Mouse (Mus musculus) macrophage (primary cell): ENCODE data around the gene Slc22a14. TPM values are rescaled to one million over a fixed set of nuclear protein-coding genes. Genes with fewer than 3 reads are reported as not detected.
"Not testable (repeated sequence)": the region's sequence is repeated elsewhere in the genome, so short reads cannot be mapped to it uniquely, and the experiment has no call there.

Experiments
- H3K27ac ChIP-seq: fragments of 350-480 bp; formaldehyde crosslinking; 2 replicates; pipeline ENCODE4 v1.9.0; 2021
- H3K36me3 ChIP-seq: fragments of 350-480 bp; formaldehyde crosslinking; 2 replicates; pipeline ENCODE4 v1.9.0; 2021; ENCODE audit errors: inconsistent target
- H3K4me3 ChIP-seq: fragments of 350-480 bp; formaldehyde crosslinking; 2 replicates; pipeline ENCODE4 v1.9.0; 2021; ENCODE audit errors: inconsistent target
- H3K79me2 ChIP-seq: fragments of 350-480 bp; formaldehyde crosslinking; 2 replicates; pipeline ENCODE4 v1.9.0; 2021; ENCODE audit errors: inconsistent target
- WGBS: methylation state at CpG from one replicate; pipeline ENCODE4 v1.1.7; 2026; ENCODE audit warnings: inconsistent platforms; ENCODE audit not compliant: missing documents; 5-methylcytosine and 5-hydroxymethylcytosine counted together
- polyA plus RNA-seq: library from polyadenylated mRNA; stranded (reverse); fragments of 250-400 nt; gene quantifications from 3 replicates; pipeline ENCODE4 v1.2.4, GENCODE M21; 2018; ENCODE audit warnings: inconsistent platforms

The Slc22a14 gene
- polyA plus RNA-seq, 1 experiment from 2014 or later = not detected

- Histone ChIP-seq H3K27ac (no peak overlapping the region), H3K36me3 (peaks cover 43% of the 10 kb centered on the region), H3K79me2 (no peaks in the 10 kb centered on the region), H3K4me3 (no peak overlapping the region)
- 94% methylated on average over 3 of the region's 3 CpGs for WGBS
Measured at GRCm38 (mm10) chr9:119243981-119244380, 121.4 kb downstream of the Slc22a14 start.

GRCm38 (mm10) chr9:119241169-119241865, 124.0 kb downstream of the Slc22a14 start:
- Histone ChIP-seq H3K36me3 (peaks cover 43% of the 10 kb centered on the region), H3K79me2 (no peaks in the 10 kb centered on the region), H3K27ac (no peak overlapping the region), H3K4me3 (no peak overlapping the region)
- 91% methylated on average over 11 of the region's 11 CpGs for WGBS

GRCm38 (mm10) chr9:119240286-119240997, 124.9 kb downstream of the Slc22a14 start:
- 96% methylated on average over 10 of the region's 10 CpGs for WGBS
- H3K79me2 ChIP-seq = no peaks in the 10 kb centered on the region
- no peak overlapping the region for H3K4me3 ChIP-seq
- H3K27ac ChIP-seq = no peak overlapping the region
- peaks cover 43% of the 10 kb centered on the region for H3K36me3 ChIP-seq

- Histone ChIP-seq H3K4me3 (no peak overlapping the region), H3K36me3 (peaks cover 41% of the 10 kb centered on the region), H3K79me2 (no peaks in the 10 kb centered on the region), H3K27ac (no peak overlapping the region)
- WGBS = 97% methylated on average over 3 of the region's 3 CpGs
Measured at GRCm38 (mm10) chr9:119239274-119239673, 126.1 kb downstream of the Slc22a14 start.

GRCm38 (mm10) chr9:119238796-119239195, 126.6 kb downstream of the Slc22a14 start:
- Histone ChIP-seq H3K36me3 (peaks cover 36% of the 10 kb centered on the region), H3K79me2 (no peaks in the 10 kb centered on the region), H3K4me3 (no peak overlapping the region), H3K27ac (no peak overlapping the region)
- WGBS = 95% methylated on average over 4 of the region's 4 CpGs

GRCm38 (mm10) chr9:119231552-119231951, 133.8 kb downstream of the Slc22a14 start:
- Histone ChIP-seq H3K4me3 (no peak overlapping the region), H3K79me2 (no peaks in the 10 kb centered on the region), H3K36me3 (no peaks in the 10 kb centered on the region), H3K27ac (no peak overlapping the region)
- 90% methylated on average over 7 of the region's 7 CpGs for WGBS

GRCm38 (mm10) chr9:119230829-119231228, 134.5 kb downstream of the Slc22a14 start:
- H3K36me3 ChIP-seq = no peaks in the 10 kb centered on the region
- no peak overlapping the region for H3K27ac ChIP-seq
- no peak overlapping the region for H3K4me3 ChIP-seq
- 88% methylated on average over 2 of the region's 2 CpGs for WGBS
- no peaks in the 10 kb centered on the region for H3K79me2 ChIP-seq

- Histone ChIP-seq H3K36me3 (no peaks in the 10 kb centered on the region), H3K4me3 (no peak overlapping the region), H3K27ac (no peak overlapping the region), H3K79me2 (no peaks in the 10 kb centered on the region)
- 69% methylated on average over 4 of the region's 4 CpGs for WGBS
Measured at GRCm38 (mm10) chr9:119220249-119220648, 145.1 kb downstream of the Slc22a14 start.

GRCm38 (mm10) chr9:119219667-119220066, 145.7 kb downstream of the Slc22a14 start:
- 77% methylated on average over 2 of the region's 2 CpGs for WGBS
- H3K4me3 ChIP-seq = no peak overlapping the region
- no peak overlapping the region for H3K27ac ChIP-seq
- H3K79me2 ChIP-seq = no peaks in the 10 kb centered on the region
- H3K36me3 ChIP-seq = no peaks in the 10 kb centered on the region

- 90% methylated on average over 2 of the region's 2 CpGs for WGBS
- H3K4me3 ChIP-seq, H3K36me3 ChIP-seq, H3K79me2 ChIP-seq, H3K27ac ChIP-seq: not testable (repeated sequence)
Measured at GRCm38 (mm10) chr9:119215341-119215740, 150.0 kb downstream of the Slc22a14 start.

GRCm38 (mm10) chr9:119214601-119215000, 150.8 kb downstream of the Slc22a14 start:
- 92% methylated on average over 6 of the region's 6 CpGs for WGBS
- H3K79me2 ChIP-seq = no peaks in the 10 kb centered on the region
- no peak overlapping the region for H3K27ac ChIP-seq
- H3K36me3 ChIP-seq = no peaks in the 10 kb centered on the region
- H3K4me3 ChIP-seq = no peak overlapping the region

GRCm38 (mm10) chr9:119212996-119213395, 152.4 kb downstream of the Slc22a14 start:
- H3K79me2 ChIP-seq = no peaks in the 10 kb centered on the region
- no peaks in the 10 kb centered on the region for H3K36me3 ChIP-seq
- 76% methylated on average over 8 of the region's 8 CpGs for WGBS
- H3K27ac ChIP-seq = no peak overlapping the region
- no peak overlapping the region for H3K4me3 ChIP-seq

GRCm38 (mm10) chr9:119208998-119209397, 156.4 kb downstream of the Slc22a14 start, which contains the start of gene Slc22a13:
TSS of gene Slc22a13 (minus strand) at chr9:119209098.
- no peaks in the 10 kb centered on the region for H3K36me3 ChIP-seq
- no peaks in the 10 kb centered on the region for H3K79me2 ChIP-seq
- 87% methylated on average over 3 of the region's 4 CpGs for WGBS
- H3K4me3 ChIP-seq = no peak within 1 kb of the TSS
- no peak within 1 kb of the TSS for H3K27ac ChIP-seq

- no peak overlapping the region for H3K4me3 ChIP-seq
- no peak overlapping the region for H3K27ac ChIP-seq
- 88% methylated on average over 4 of the region's 4 CpGs for WGBS
- no peaks in the 10 kb centered on the region for H3K36me3 ChIP-seq
- H3K79me2 ChIP-seq = no peaks in the 10 kb centered on the region
Measured at GRCm38 (mm10) chr9:119207113-119207512, 158.2 kb downstream of the Slc22a14 start.

- whole genome bisulfite sequencing = 86% methylated on average over 2 of the region's 2 CpGs
- no peaks in the 10 kb centered on the region for H3K36me3 ChIP-seq
- no peaks in the 10 kb centered on the region for H3K79me2 ChIP-seq
- no peak overlapping the region for H3K27ac ChIP-seq
- no peak overlapping the region for H3K4me3 ChIP-seq
Measured at GRCm38 (mm10) chr9:119206666-119207065, 158.7 kb downstream of the Slc22a14 start.
